Mouse (Mus musculus): ENCODE measurements around the gene Znrf2. TPM values are rescaled to one million over a fixed set of nuclear protein-coding genes. Genes with fewer than 3 reads are reported as not detected.

Gene Znrf2
- total and polyA plus RNA-seq, 3 experiments, result 16.1 to 21.3 TPM; not detected in 1

DNA sequence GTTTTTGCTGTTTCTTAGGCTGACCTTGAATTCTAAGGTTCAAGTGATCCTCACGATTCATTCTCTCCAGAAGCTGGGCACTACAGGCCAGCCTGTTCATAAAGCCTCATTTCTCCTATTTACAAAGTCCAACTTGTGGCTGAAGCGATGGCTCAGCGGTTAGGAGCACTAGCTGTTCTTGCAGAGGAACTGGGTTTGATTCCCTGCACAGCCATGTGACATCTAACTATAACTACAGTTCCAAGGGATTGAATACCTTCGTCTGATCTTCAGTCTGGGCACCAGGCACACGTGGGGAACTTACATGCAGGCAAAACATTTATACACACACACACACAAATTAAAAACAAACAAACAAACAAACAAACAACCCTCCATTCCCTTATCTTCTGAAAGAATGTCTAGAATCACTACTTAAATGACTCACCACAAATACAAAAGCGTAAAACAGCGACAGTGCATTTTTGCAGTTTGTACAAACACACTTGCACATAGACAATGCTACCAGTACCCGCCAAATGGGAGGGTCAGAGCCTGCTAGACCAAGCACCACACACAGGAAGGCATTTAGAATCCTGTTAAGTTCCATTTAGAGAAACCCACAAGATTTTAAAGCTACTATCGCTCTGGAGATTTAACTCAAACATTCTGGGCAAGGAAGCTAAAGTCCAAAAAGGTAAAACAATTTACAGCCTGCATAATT, 1.1 kb upstream of the Znrf2 start (continued):
- no peak for TF ChIP-seq SIN3A (IDR thresholded peaks at IDR 0.05; ENCODE audit: low read length)
- 0 out of 2 replicates have a peak, but pooled peaks have one; percentile 54 for TF ChIP-seq CHD1 (IDR thresholded peaks at IDR 0.05; ENCODE audit: low read depth, low read length)
- no peak for TF ChIP-seq NRF1 (IDR thresholded peaks at IDR 0.05; ENCODE audit: insufficient read depth, low read depth, low read length, poor library complexity, severe bottlenecking)
- no peak for TF ChIP-seq POLR2AphosphoS2 (IDR thresholded peaks at IDR 0.05; ENCODE audit: low read length)
- no peak for TF ChIP-seq RAD21 (IDR thresholded peaks at IDR 0.05; ENCODE audit: low read depth, low read length)
- TF ChIP-seq JUND (IDR thresholded peaks at IDR 0.05; ENCODE audit: low read depth, low read length), result no peak
- no peak for TF ChIP-seq EP300 (IDR thresholded peaks at IDR 0.05; ENCODE audit: low read depth in 1 of 2, low read length in 2 of 2)
- TF ChIP-seq TCF12 (IDR thresholded peaks at IDR 0.05; ENCODE audit: low read depth, low read length), result no peak

DNA sequence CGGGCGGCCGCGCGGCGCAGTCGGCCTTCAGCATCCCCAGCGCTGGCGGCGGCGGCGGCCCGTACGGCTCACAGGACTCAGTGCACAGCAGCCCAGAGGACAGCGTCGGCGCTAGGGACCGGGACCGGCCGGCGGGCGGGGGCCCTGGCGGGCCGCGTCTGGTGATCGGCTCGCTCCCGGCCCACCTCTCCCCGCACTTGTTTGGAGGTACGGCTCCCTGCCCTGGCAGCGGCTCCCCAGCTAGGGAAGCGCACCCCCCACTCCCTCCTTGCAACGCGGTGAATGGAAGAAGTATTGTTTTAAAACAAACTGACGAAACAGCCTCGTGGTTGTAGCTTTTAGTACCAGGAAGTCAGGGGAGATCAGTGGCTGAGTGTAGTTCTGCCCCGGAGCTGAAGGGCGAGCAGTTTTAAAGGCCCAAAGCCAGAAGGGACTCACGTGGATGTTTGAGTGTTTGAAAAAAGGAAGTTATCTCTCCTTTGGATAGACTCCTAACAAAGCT, 601 bp downstream of the Znrf2 start:
- H3K36me3 ChIP-seq (ENCODE audit: control insufficient read depth in 1 of 2, insufficient read depth in 2 of 2, low read length in 2 of 2), result peaks cover 0 to 23% of the 10 kb centered on the region in 2 experiments; a peak in 2 of 4 replicates
- H3K9me3 ChIP-seq (replicated peaks; ENCODE audit: insufficient read depth, low read length), result no peaks in the 10 kb centered on the region
- H3K79me2 ChIP-seq (ENCODE audit: control insufficient read depth, insufficient read depth, low read length, poor library complexity), result peaks cover 40% of the 10 kb centered on the region
- TF ChIP-seq CHD1 (IDR thresholded peaks at IDR 0.05; ENCODE audit: low read depth, low read length) (no peak), TCF12 (IDR thresholded peaks at IDR 0.05; ENCODE audit: low read depth, low read length) (0 out of 2 replicates have a peak, but pooled peaks have one; percentile 18), TBP (IDR thresholded peaks at IDR 0.05; ENCODE audit: low read depth, low read length) (peak; percentile 92), MAZ (IDR thresholded peaks at IDR 0.05; ENCODE audit: low read depth, low read length) (no peak), HCFC1 (IDR thresholded peaks at IDR 0.05; ENCODE audit: low read depth, low read length) (no peak), ELF1 (IDR thresholded peaks at IDR 0.05; ENCODE audit: low read depth, low read length) (peak; percentile 75), POLR2AphosphoS2 (IDR thresholded peaks at IDR 0.05; ENCODE audit: low read length) (peak; percentile 66; the same call in 1 of the 2 replicates), CTCF (IDR thresholded peaks at IDR 0.05 in 2 of 3, conservative IDR thresholded peaks at IDR 0.05 in 1 of 3; ENCODE audit: control insufficient read depth in 1 of 3, insufficient read depth in 1 of 3, low read depth in 2 of 3, low read length in 3 of 3, poor library complexity in 1 of 3, severe bottlenecking in 1 of 3) (no peak), MAX (IDR thresholded peaks at IDR 0.05; ENCODE audit: low read length) (peak; percentile 90), SIN3A (IDR thresholded peaks at IDR 0.05; ENCODE audit: low read length) (peak; percentile 97), MEF2A (IDR thresholded peaks at IDR 0.05; ENCODE audit: extremely low read depth, insufficient replicate concordance, low read depth, low read length, poor library complexity, severe bottlenecking) (no peak), ETS1 (IDR thresholded peaks at IDR 0.05; ENCODE audit: low read depth, low read length) (peak; percentile 58; the same call in 1 of the 2 replicates), EP300 (IDR thresholded peaks at IDR 0.05; ENCODE audit: low read depth in 1 of 2, low read length in 2 of 2) (peak in 1 of 2 experiments; percentile 6; a peak in 1 of 4 replicates), UBTF (IDR thresholded peaks at IDR 0.05; ENCODE audit: borderline replicate concordance, insufficient read depth, low read depth, low read length) (no peak), MYC (IDR thresholded peaks at IDR 0.05; ENCODE audit: low read depth, low read length) (peak; percentile 94; the same call in 1 of the 2 replicates), NELFE (IDR thresholded peaks at IDR 0.05; ENCODE audit: low read depth, low read length) (peak; percentile 64), NRF1 (IDR thresholded peaks at IDR 0.05; ENCODE audit: insufficient read depth, low read depth, low read length, poor library complexity, severe bottlenecking) (no peak), USF1 (IDR thresholded peaks at IDR 0.05; ENCODE audit: low read depth, low read length) (peak; percentile 54; the same call in 1 of the 2 replicates), POLR2A (IDR thresholded peaks at IDR 0.05; ENCODE audit: control insufficient read depth in 1 of 2, insufficient read depth in 1 of 2, low read depth in 1 of 2, low read length in 2 of 2, poor library complexity in 1 of 2) (peak in 1 of 2 experiments; percentile 84; a peak in 2 of 4 replicates), ZC3H11A (IDR thresholded peaks at IDR 0.05; ENCODE audit: low read depth, low read length) (no peak), USF2 (IDR thresholded peaks at IDR 0.05; ENCODE audit: borderline replicate concordance in 1 of 2, insufficient read depth in 1 of 2, low read depth in 1 of 2, low read length in 2 of 2) (no peak), RCOR1 (IDR thresholded peaks at IDR 0.05; ENCODE audit: low read depth, low read length) (no peak), POLR2AphosphoS5 (IDR thresholded peaks at IDR 0.05; ENCODE audit: borderline replicate concordance, low read depth, low read length) (peak; percentile 53; the same call in 1 of the 2 replicates), MXI1 (IDR thresholded peaks at IDR 0.05; ENCODE audit: low read depth, low read length) (peak; percentile 99), TAL1 (IDR thresholded peaks at IDR 0.05; ENCODE audit: low read length) (no peak), MAFK (IDR thresholded peaks at IDR 0.05; ENCODE audit: borderline replicate concordance, low read depth, low read length) (no peak), BHLHE40 (IDR thresholded peaks at IDR 0.05; ENCODE audit: borderline replicate concordance, low read depth, low read length) (peak; percentile 87), RAD21 (IDR thresholded peaks at IDR 0.05; ENCODE audit: low read depth, low read length) (no peak), ZMIZ1 (IDR thresholded peaks at IDR 0.05; ENCODE audit: low read depth, low read length) (0 out of 2 replicates have a peak, but pooled peaks have one; percentile 29)
- DNase-seq (ENCODE audit: low read depth, low spot score), result peak; percentile 93
- peak overlapping the region; percentile 98 for H3K27ac ChIP-seq (ENCODE audit: control insufficient read depth, low read depth, low read length)
- peak overlapping the region; percentile 79 to 83 for H3K4me3 ChIP-seq (ENCODE audit: control insufficient read depth in 1 of 2, insufficient read depth in 1 of 2, low read depth in 2 of 2, low read length in 2 of 2)
- no peaks in the 10 kb centered on the region for H3K27me3 ChIP-seq (ENCODE audit: control insufficient read depth in 1 of 2, insufficient read depth in 2 of 2, low read length in 2 of 2)
- H3K9ac ChIP-seq (ENCODE audit: control insufficient read depth, low read depth, low read length, poor library complexity, severe bottlenecking), result peak overlapping the region; percentile 87
- peaks cover 9% of the 10 kb centered on the region in 2 experiments for H3K4me1 ChIP-seq (ENCODE audit: control insufficient read depth in 1 of 2, insufficient read depth in 2 of 2, low read length in 2 of 2)
